Mouse (Mus musculus) testis, adult 2 months (tissue): ENCODE measurements at regions not wholly inside any gene's neighbourhood (a gene's known extent, or its start where the extent isn't known, plus 50 kb on each side); places are given as distances from the start of the nearest gene placed in this dataset.

Experiments used
- H3K27ac ChIP-seq: fragments of 200-500 bp; 2 replicates; pipeline ENCODE4 v1.5.1; 2012; ENCODE audit warnings: low read depth, low read length; ENCODE audit not compliant: control insufficient read depth, insufficient read depth
- H3K27me3 ChIP-seq: fragments of 200-500 bp; 2 replicates; pipeline ENCODE4 v1.6.1; 2012; ENCODE audit warnings: mild to moderate bottlenecking, low read length, moderate library complexity; ENCODE audit not compliant: control insufficient read depth, insufficient read depth
- H3K36me3 ChIP-seq: fragments of 200-500 bp; 2 replicates; pipeline ENCODE4 v1.6.1; 2012; ENCODE audit warnings: mild to moderate bottlenecking, low read length; ENCODE audit not compliant: control insufficient read depth, insufficient read depth
- H3K4me1 ChIP-seq: fragments of 200-500 bp; 2 replicates; pipeline ENCODE4 v1.6.1; 2012; ENCODE audit warnings: low read length; ENCODE audit not compliant: control insufficient read depth, insufficient read depth
- H3K4me3 ChIP-seq: fragments of 200-500 bp; 2 replicates; pipeline ENCODE4 v1.5.1; 2012; ENCODE audit warnings: low read depth, mild to moderate bottlenecking, low read length, moderate library complexity, mixed read lengths; ENCODE audit not compliant: control insufficient read depth
- CTCF ChIP-seq: fragments of 200-500 bp; IDR thresholded peaks from 2 replicates; pipeline ENCODE4 v1.5.1; 2012; ENCODE audit warnings: low read depth, mild to moderate bottlenecking, inconsistent platforms, low read length, moderate library complexity; ENCODE audit not compliant: control insufficient read depth, insufficient read depth, insufficient replicate concordance
- POLR2A ChIP-seq: fragments of 200-500 bp; IDR thresholded peaks from 2 replicates; pipeline ENCODE4 v1.6.1; 2012; ENCODE audit warnings: low read depth, mild to moderate bottlenecking, inconsistent platforms, low read length, moderate library complexity; ENCODE audit not compliant: control insufficient read depth

DNA sequence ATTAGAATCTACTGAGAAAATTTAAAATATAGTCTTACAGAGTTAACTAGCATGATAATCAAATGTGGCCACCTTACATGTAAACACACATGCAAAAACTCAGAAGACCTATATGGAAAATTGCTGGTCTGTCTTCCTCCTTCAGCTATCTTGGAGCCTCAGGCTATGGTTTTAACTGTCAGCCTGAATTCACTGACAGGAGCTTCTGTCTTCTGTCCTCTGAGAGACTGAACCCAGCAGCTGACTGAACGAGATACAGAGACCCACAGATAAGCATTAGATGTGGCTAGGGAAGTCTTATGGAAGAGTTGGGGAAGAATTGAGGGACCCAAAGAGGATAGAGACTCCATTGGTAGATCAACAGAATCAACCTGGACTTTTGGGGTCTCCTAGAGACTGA is 360.0 kb upstream of the Meox2 start:
- H3K27ac ChIP-seq: no peak overlapping the region

DNA sequence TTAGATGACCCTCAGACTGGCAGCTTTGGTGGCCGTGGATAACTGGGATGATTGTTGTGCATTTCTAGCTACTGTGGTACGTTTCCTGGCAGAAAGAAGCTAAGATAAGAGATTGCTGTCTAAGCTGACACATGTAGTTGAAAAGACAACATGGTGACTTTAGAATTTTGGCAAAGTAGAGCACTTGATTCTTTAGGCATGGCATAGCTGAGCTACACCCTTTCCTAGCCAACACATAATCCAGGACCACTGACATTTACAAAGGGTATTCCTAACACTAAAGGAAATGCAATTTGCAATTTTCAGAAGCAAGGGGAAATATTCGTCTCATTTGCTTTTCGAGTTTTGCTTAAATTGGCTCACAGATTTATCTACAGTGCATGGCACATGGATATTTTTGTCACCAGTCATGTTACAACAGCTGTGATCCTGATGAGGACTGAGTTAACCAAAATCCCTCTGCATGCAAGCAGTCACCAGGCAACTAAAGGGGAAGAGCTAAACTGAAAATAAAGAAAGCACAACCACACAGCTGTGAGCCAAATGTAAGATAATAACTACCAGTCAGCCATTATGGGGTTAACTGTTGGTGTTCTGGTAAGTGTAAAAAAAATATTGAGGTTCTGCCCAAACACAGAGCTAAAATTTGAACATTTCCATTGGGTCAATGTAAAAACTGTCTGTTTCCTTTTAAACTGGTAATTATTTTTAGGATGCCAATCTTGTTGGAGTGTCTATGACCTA is 342.9 kb upstream of the Meox2 start:
- Histone ChIP-seq H3K27me3 (no peaks in the 10 kb centered on the region), H3K27ac (no peak overlapping the region), H3K36me3 (no peaks in the 10 kb centered on the region), H3K4me1 (no peaks in the 10 kb centered on the region), H3K4me3 (no peak overlapping the region)
- TF ChIP-seq CTCF (no peak), POLR2A (no peak)

More for the DNA sequence above, 360.0 kb upstream of the Meox2 start:
- no peak overlapping the region for H3K4me3 ChIP-seq
- no peaks in the 10 kb centered on the region for H3K4me1 ChIP-seq
- TF ChIP-seq CTCF (no peak), POLR2A (no peak)
- H3K27me3 ChIP-seq: no peaks in the 10 kb centered on the region
- H3K36me3 ChIP-seq: no peaks in the 10 kb centered on the region

DNA sequence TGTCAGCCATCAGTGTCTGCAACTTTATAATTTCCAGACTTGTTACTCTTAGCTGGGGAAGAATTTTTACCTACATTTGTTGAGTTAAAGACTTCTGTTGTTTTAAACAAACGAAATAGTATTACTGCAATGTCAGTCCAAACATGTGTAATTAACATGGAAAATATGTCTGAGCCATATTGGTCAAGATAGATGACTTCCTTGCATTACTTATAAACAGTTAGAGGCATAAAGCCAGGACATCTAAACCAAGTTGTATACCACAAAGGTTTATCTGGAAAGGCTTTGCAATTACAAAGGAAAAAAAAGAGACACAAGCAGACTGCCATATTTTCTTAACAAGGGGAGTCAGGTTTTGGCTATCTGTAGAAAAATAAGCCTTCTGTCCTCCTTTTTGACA is 342.2 kb upstream of the Meox2 start:
- no peaks in the 10 kb centered on the region for H3K36me3 ChIP-seq
- no peak overlapping the region for H3K4me3 ChIP-seq
- no peaks in the 10 kb centered on the region for H3K4me1 ChIP-seq
- TF ChIP-seq POLR2A (no peak), CTCF (no peak)
- no peaks in the 10 kb centered on the region for H3K27me3 ChIP-seq
- H3K27ac ChIP-seq: no peak overlapping the region

DNA sequence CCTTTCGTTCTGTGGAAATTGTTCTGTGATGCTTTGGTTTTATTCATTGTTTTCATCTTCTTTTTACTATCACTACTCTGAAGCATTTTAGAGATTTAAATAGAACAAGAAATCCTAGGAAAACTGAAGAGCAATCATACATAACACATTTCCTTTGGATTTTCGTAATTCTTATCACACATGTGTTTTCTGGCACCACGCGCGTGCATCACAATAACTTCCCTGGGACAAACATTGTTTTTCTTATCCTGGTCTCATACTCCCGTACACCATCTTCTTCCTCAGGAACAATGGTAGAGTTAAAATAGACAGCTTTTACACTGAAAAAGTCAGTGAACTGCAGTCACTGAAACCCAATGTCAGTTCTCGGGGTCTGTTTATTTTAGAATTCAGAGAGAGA is 327.6 kb upstream of the Meox2 start:
- H3K4me3 ChIP-seq: no peak overlapping the region
- H3K4me1 ChIP-seq: no peaks in the 10 kb centered on the region
- H3K27me3 ChIP-seq: no peaks in the 10 kb centered on the region
- no peak overlapping the region for H3K27ac ChIP-seq
- no peaks in the 10 kb centered on the region for H3K36me3 ChIP-seq
- TF ChIP-seq CTCF (no peak), POLR2A (no peak)

DNA sequence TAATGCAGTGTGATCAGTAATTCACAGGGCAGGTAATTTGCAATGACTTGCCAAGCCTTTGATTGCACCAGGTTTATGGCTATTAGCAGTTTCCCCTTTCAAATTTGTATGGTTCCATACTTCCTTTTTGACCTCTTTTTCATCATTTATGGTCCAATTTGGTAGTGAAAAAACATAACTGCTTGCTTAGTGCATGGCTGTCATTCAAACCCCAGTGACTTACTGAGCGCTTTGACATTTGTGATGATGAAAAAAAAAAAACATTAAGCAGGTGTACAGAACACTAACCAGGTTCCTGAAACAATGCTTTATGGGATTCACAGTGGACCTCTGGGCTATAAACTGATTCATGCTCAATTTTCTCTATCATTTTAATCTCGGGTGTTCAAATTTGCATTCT is 317.5 kb upstream of the Meox2 start:
- Histone ChIP-seq H3K27ac (no peak overlapping the region), H3K4me1 (no peaks in the 10 kb centered on the region), H3K36me3 (no peaks in the 10 kb centered on the region), H3K27me3 (no peaks in the 10 kb centered on the region), H3K4me3 (no peak overlapping the region)
- TF ChIP-seq CTCF: no peak
- TF ChIP-seq POLR2A: no peak

DNA sequence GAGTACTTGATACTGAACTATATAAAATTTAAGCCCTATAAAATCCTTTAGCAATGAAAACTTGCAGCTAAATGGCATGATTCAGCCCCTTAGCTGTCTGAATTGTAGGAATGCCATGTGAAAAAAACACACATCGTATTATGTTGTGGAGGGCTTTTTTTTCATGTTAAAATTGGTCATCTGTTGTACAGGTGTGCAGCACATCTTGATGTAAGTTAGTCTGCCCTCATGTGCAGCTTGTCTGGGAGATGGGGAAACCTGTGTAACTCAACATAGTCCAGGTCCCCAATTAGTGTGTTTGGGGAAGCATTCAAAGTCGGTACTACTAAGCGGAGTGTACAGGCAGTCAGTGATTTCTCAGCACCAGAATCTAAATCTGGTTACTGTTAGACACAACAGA is 316.9 kb upstream of the Meox2 start:
- Histone ChIP-seq H3K27ac (no peak overlapping the region), H3K27me3 (no peaks in the 10 kb centered on the region), H3K4me1 (no peaks in the 10 kb centered on the region), H3K36me3 (no peaks in the 10 kb centered on the region), H3K4me3 (no peak overlapping the region)
- TF ChIP-seq CTCF (no peak), POLR2A (no peak)

DNA sequence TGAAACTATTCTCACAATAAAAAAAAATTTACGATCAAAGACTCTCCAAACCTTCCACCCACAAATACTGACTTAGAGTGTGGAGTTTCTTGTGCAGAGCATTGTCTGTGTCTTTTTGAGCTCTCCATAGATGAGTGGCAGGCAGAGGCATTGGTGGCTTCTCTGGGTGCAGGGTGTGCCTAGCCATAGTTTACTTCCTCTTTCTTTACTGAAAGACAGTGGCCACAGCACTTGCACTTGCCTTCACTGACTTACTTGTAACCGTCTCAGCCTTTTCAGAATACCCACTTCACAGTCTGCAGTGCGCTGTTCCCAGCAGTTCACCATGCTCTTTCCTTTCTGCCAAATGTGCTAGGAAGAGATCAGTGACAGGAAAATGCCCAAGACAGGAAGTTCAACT is 316.1 kb upstream of the Meox2 start:
- Histone ChIP-seq H3K27ac (no peak overlapping the region), H3K4me1 (no peaks in the 10 kb centered on the region), H3K27me3 (no peaks in the 10 kb centered on the region), H3K36me3 (no peaks in the 10 kb centered on the region), H3K4me3 (no peak overlapping the region)
- TF ChIP-seq CTCF: no peak
- no peak for TF ChIP-seq POLR2A

DNA sequence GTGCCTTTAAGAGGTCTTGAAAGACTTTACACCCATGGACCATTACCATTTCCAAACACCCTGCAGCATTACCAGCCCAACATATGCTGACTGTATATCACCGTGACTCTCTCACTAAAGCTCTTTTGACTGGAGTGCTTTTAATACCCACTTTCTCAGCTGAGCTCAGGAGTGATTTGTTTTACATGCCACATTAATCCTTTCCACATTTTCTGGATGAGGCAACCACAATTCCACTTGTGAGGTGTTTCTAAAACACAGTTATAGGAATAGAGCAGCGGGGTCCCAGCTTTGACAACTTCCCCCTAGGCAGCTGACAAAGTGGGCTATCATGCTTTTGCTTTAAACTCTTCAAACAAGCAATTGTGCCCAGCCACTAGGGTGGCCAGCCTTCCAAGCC is 314.5 kb upstream of the Meox2 start:
- H3K4me1 ChIP-seq: no peaks in the 10 kb centered on the region
- no peak for TF ChIP-seq CTCF
- TF ChIP-seq POLR2A: no peak
- no peaks in the 10 kb centered on the region for H3K36me3 ChIP-seq
- no peak overlapping the region for H3K4me3 ChIP-seq
- no peaks in the 10 kb centered on the region for H3K27me3 ChIP-seq
- no peak overlapping the region for H3K27ac ChIP-seq
